Comparison of ENCODE assay signal across 8 mouse cellular contexts in the genomic region with DNA sequence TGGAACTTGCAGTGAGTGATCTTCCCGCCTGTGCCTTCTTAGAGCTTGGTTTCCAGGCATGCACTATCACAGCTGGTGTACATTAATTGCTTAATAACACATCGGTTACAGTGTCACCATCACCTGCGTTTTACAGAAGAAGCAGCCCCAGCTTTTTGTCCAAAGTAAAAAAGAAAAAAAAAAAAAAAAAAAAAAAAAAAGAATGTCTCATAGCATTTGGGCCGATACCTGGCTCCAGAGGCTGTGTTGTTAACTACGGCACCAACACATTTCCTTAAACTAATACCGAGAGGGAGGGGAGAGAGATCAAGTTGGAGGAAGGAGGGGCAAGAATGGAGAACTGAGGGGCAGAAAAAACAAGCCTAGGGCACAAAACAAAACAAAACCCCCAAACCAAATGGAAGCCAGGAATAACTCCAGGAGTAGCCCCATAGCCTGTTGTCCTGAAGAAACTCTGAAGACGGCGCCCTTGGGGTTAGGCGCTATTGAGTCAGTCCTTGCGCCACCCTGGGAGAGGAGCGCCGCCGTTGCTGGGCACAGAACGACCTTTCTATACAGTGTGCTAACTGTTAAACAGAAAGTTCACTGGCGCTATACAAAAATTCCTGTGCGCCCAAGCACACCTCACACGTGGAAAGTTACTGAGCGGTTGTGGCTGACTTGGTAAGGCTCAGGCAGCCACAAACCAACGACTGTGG. TPM values are rescaled to one million over a fixed set of nuclear protein-coding genes. Genes with fewer than 3 reads are reported as not detected.
DNase-seq lines count a peak whose midpoint lies in the region; ATAC-seq and TF ChIP-seq lines count a peak whose summit lies in the region.

No protein-coding gene starts in this region.

- DNase-seq in 3134 (ENCODE audit: extremely low read depth, insufficient read length, low spot score) (peak; percentile 69), ZHBTc4 (ENCODE audit: low read depth, low spot score) (peak; percentile 46)
- DNase-seq in kidney, postnatal 14 days: peak; percentile 59
- peak; percentile 82 for DNase-seq in stomach, postnatal 0 days (ENCODE audit: low spot score)
- DNase-seq in testis, postnatal 14 days (ENCODE audit: low spot score): no peak

- no peaks in the 10 kb centered on the region for H3K9me3 ChIP-seq in forebrain, embryonic 13.5 days (replicated peaks)
- peaks cover 9% of the 10 kb centered on the region for H3K9me3 ChIP-seq in megakaryocyte, embryonic 14.5 days
- no peaks in the 10 kb centered on the region for H3K9me3 ChIP-seq in stomach, postnatal 0 days (ENCODE audit: control insufficient read depth, low read length)

- H3K9ac ChIP-seq in forebrain, embryonic 13.5 days: peak overlapping the region; percentile 95; the same call in 1 of the 2 replicates
- 0 out of 2 replicates have a peak overlapping the region, but pooled peaks have one; percentile 18 for H3K9ac ChIP-seq in stomach, postnatal 0 days (ENCODE audit: low read length)

- TF ChIP-seq EP300 in stomach, postnatal 0 days (optimal IDR thresholded peaks at IDR 0.05): no peak

- ATAC-seq in forebrain, embryonic 13.5 days: no peak
- peak; percentile 16; the same call in 1 of the 2 replicates for ATAC-seq in stomach, postnatal 0 days (ENCODE audit: low FRiP score, low TSS enrichment)
- ATAC-seq in frontal cortex, adult (ENCODE audit: low TSS enrichment): no peak

- H3K27me3 ChIP-seq in forebrain, embryonic 13.5 days: peaks cover 6% of the 10 kb centered on the region
- peaks cover 61% of the 10 kb centered on the region for H3K27me3 ChIP-seq in megakaryocyte, embryonic 14.5 days (replicated peaks)
- H3K27me3 ChIP-seq in stomach, postnatal 0 days (ENCODE audit: control insufficient read depth, insufficient read depth, low read length): no peaks in the 10 kb centered on the region

- H3K36me3 ChIP-seq in forebrain, embryonic 13.5 days (ENCODE audit: poor library complexity, severe bottlenecking): peaks cover 8% of the 10 kb centered on the region
- no peaks in the 10 kb centered on the region for H3K36me3 ChIP-seq in megakaryocyte, embryonic 14.5 days (replicated peaks; ENCODE audit: low read length)
- no peaks in the 10 kb centered on the region for H3K36me3 ChIP-seq in stomach, postnatal 0 days (ENCODE audit: control insufficient read depth, insufficient read depth, low read length)

- TF ChIP-seq CTCF in stomach, postnatal 0 days (IDR thresholded peaks at IDR 0.05; ENCODE audit: low read depth): peak; percentile 33

- peak overlapping the region; percentile 80 for H3K4me2 ChIP-seq in forebrain, embryonic 13.5 days
- peak overlapping the region; percentile 96 for H3K4me2 ChIP-seq in stomach, postnatal 0 days (replicated peaks; ENCODE audit: low read depth)

- 19% methylated on average over 19 of the region's 19 CpGs for WGBS in forebrain, embryonic 13.5 days
- 26% methylated on average over 19 of the region's 19 CpGs for WGBS in stomach, postnatal 0 days

- H3K4me3 ChIP-seq in forebrain, embryonic 13.5 days: peak overlapping the region; percentile 86
- H3K4me3 ChIP-seq in megakaryocyte, embryonic 14.5 days (replicated peaks): peak overlapping the region; percentile 79
- peak overlapping the region; percentile 48; the same call in 1 of the 2 replicates for H3K4me3 ChIP-seq in stomach, postnatal 0 days (ENCODE audit: low read depth, low read length)

- H3K27ac ChIP-seq in forebrain, embryonic 13.5 days: no peak overlapping the region
- peak overlapping the region; percentile 96 for H3K27ac ChIP-seq in stomach, postnatal 0 days (replicated peaks)

- H3K4me1 ChIP-seq in forebrain, embryonic 13.5 days: peaks cover 19% of the 10 kb centered on the region
- peaks cover 37% of the 10 kb centered on the region for H3K4me1 ChIP-seq in megakaryocyte, embryonic 14.5 days
- H3K4me1 ChIP-seq in stomach, postnatal 0 days (replicated peaks; ENCODE audit: control insufficient read depth, insufficient read depth): no peaks in the 10 kb centered on the region

RNA-seq across cellular contexts. Expression of a gene that starts 0.6 kb away (rescaled TPM):
- 700 and 710 TPM in 2 replicates for polyA plus RNA-seq in forebrain, embryonic 13.5 days (2015; fragmentation: Nextera tagmentation; extraction: Ambion mirVana)
- 0.94 and 1.1 TPM in 2 replicates for polyA plus RNA-seq in megakaryocyte, embryonic 14.5 days (2012; ENCODE audit: insufficient read depth, low replicate concordance)
- 397 and 409 TPM in 2 replicates for polyA plus RNA-seq in stomach, postnatal 0 days (2015; fragmentation: Nextera tagmentation; extraction: Ambion mirVana)

RNA-seq across cellular contexts. Expression of a gene that starts 36.7 kb away (rescaled TPM):
- 63.0 and 65.2 TPM in 2 replicates for polyA plus RNA-seq in forebrain, embryonic 13.5 days (2015; fragmentation: Nextera tagmentation; extraction: Ambion mirVana)
- polyA plus RNA-seq in megakaryocyte, embryonic 14.5 days (2012; ENCODE audit: insufficient read depth, low replicate concordance): 15.7 TPM in 1 of 2 replicates, not detected in the other
- polyA plus RNA-seq in stomach, postnatal 0 days (2015; fragmentation: Nextera tagmentation; extraction: Ambion mirVana): 47.0 and 48.9 TPM in 2 replicates

RNA-seq across cellular contexts. Expression of a gene that starts 53.6 kb away (rescaled TPM):
- polyA plus RNA-seq in forebrain, embryonic 13.5 days (2015; fragmentation: Nextera tagmentation; extraction: Ambion mirVana): 19.4 and 23.4 TPM in 2 replicates
- 14.7 and 29.5 TPM in 2 replicates for polyA plus RNA-seq in megakaryocyte, embryonic 14.5 days (2012; ENCODE audit: insufficient read depth, low replicate concordance)
- polyA plus RNA-seq in stomach, postnatal 0 days (2015; fragmentation: Nextera tagmentation; extraction: Ambion mirVana): 14.3 and 14.8 TPM in 2 replicates

Comparison
In these comparisons a context has a peak if more than half of its experiments do, and no peak if none do; other contexts are left out.
1. RNA of a gene that starts 0.6 kb away (polyA plus RNA-seq): 700 to 710 TPM in forebrain, embryonic 13.5 days and 397 to 409 TPM in stomach, postnatal 0 days; 0.94 to 1.1 TPM in megakaryocyte, embryonic 14.5 days; every median in the first group is over 100 times any median in the second.
2. Peak in every context shown above with its lines, with median percentiles within 50 percentile points of each other: H3K4me3 ChIP-seq.